Mouse (Mus musculus) ovary, postnatal 14 days (tissue): Measurements from ENCODE around the gene T2.
"Not testable (repeated sequence)": the region's sequence is repeated elsewhere in the genome, so short reads cannot be mapped to it uniquely, and the experiment has no call there.

Experiments
- DNase-seq: peaks from one replicate; pipeline ENCODE4 v3.0.0; 2022; ENCODE audit warnings: low spot score

Gene T2

DNA sequence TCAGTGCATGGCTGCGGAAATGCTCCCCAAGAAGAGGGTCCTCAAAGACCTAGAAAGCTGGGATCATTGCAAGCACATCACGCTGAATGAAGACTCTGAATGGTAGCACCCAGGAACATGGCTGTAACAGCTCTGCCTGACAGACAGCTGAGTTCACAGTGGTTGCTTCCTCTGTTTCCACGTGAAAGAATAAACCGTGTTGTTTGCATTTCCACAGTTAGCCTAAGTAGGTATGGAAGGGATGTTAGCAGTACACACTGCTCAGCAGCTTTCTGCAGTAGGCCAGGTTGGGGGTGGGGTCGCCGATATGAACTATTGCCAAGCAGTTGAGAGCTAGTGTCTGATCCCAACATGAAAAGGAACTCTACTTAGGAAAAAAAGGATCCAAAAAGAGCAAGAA lies at the start of gene T2:
TSS of gene T2 (plus strand) at position 301 of the 400 bp plus-strand sequence.
- DNase-seq, result no peak

DNA sequence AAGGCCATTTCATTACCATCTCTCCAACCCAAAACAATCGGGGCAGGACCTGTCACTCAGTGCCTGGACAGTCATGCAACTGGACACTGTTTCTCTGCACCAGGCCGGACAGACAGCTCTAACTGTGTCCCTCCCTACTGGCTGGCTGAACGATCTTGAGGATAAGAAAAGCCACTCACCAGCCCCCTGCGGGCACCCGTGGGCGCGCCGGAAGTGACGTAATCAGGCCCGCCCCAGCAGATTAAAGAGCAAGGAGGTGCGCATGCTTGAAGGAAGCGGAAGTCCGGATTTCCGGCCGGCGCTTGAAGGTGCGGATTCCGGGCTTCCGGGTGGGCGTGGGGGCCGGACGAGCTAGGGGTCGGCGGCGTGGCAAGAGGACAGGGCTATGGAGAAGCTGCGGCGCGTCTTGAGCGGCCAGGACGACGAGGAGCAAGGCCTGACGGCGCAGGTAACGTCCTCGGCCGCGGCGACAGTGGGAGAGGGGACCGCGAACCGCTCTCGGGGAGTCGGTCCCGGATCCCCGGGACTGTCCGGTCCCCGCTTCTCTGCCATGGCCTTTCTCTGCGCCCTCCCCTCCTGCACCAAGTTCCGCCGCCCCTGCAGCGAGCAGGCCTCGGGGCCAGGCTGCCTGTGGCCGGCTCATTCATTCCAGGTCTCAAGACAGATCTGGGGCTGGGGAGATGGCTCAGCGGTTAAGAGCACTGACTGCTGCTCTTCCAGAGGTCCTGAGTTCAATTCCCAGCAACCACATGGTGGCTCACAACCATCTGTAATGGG lies 44.8 kb upstream of the T2 start, which contains the start of gene Sft2d1:
TSS of gene Sft2d1 (plus strand) at position 265 of the 777 bp plus-strand sequence.
- peak; percentile 91 for DNase-seq

DNA sequence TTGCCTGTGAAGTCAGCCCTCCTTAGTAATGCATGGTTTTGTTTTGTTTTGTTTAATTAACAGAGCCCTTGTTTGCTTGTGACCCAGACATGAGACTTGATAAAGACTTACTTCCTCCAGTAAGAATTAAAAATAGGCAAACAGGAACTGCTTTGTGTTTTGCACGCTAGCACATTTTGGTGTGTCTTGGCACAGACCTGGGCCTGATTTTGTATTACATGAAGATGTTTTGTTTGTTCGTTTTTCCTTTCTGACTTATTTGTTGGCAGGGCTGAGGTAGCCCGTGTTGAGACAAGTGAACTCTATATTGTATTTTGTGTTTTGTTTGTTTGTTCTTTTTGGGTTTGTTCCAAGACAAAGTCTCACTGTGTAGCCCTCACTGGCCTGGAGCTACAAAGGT lies 44.0 kb upstream of the T2 start:
- DNase-seq, result no peak

DNA sequence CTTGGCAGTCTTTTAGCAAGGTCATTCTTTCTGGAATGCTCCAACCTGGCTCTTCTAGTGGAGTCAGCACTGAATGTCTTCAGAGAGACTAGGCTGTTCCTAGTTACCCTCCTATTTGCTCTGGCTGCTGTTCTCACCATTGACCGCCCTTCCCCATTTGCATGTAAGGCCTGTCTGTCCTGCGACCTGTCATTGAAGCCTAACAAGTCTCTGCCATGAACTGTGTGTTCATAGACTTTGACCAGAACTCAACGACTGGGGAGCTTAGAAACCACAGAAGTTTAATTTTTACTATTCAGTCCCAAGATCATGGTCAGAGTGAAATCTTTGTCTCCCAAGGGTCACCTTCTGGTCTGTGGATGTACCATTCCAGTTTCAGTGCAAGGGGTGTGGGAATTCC lies 41.8 kb upstream of the T2 start:
- DNase-seq, result no peak

DNA sequence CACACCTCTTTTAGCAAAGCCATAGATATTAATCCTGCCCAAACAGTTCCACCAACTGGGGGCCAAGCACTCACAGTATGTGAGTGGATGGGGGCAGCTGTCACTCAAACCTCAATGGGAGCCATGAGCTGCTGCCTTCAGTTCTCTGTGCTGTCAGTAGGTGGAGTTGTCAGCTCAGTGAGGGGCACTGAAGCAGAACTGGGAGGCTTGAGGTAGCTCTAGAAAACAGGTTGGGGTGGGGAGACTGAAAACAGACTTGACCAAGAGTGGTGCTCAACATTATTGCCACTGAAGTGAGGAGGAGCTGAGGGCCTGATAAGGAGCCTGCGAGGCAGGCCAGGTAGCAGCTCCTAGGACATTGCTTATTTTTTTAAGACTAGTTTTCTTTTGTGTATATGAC lies 39.5 kb upstream of the T2 start:
- no peak for DNase-seq

DNA sequence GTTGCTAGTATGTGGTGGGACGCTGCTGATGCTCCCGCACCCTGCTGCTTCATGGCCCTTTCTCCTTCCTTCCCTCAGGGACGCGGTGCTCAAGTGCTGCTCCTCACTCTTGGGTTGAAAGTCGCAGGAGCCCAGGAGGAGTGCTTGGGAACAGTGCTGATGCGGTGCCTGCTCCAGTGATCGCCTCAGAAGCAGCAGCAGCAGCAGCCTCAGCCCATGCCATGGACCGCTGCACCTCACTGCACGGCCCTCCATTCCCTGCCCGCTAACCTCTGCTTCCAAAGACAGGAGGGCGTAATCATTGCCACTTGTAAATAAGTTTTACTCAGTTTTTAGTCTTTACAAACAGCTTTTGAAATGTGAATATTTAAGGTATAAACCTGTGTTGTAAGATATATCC lies 28.9 kb upstream of the T2 start:
- DNase-seq, result not testable (repeated sequence)

DNA sequence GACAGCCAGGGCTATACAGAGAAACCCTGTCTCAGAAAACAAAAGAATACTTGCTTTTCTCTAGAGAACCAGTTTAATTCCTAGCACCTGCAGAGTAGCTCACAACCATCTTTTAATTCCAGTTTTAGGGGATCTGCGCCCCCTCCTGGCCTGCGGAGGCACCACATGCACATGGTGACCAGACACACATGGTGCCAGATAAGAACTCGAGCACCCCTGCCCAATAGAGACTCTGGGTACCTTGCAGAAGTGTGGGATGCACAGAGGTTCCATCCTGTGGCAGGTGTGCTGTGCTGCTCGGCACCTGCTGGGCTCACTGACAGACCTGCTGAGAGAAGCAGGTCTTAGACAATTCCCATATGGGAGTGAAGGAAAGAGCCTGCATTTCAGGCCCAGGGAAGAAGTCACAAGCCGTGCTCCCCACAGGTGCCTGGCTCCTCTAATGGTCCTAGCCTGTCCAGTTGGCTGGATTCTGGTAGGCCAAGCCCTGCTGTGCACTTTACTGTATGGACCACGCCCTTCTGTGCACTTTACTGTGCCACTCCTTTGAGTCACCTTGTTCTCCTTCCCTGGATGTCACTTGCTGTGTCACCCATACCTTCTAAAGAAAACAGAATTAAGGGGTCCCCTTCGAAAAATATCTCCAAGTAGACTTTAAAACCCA lies 27.1 kb upstream of the T2 start:
- DNase-seq, result no peak

DNA sequence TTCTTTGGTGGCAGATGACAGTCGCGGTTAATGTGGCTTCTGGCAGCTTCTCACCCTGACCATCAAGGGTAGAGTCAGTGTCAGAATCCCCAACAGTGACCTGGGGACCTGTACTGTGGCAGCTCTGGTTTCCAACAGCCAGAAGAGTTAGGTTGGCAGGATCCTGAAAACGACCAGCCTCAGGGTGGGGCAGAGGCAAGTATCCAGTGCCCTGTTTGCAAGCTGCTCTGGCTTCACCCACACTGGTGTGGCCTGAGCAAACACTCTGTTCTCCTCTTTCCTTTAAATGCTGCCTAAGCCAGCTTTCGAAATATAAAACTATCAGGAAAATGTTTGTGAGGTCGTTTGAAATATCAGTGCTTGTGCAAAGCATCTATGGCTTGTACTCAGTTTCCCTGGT lies 25.2 kb upstream of the T2 start:
- DNase-seq, result no peak

DNA sequence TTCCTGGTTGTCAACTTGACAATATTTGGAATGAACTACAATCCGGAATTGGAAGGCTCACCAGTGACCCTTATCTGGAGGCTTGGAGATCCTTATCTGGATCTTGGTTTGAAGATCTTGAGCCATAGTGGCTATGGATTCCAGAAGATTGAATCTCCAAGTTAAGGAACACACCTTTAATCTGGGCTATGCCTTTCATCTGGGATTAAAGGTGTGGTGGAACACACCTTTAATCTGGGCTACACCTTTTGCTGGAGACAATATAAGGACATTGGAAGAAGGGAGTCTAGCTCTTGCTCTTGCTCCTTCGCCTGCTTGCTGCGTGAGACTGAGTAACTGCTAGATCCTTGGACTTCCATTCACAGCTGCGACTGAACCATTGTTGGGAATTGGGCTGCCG lies 18.6 kb upstream of the T2 start, which contains the start of gene Prr18:
TSS of gene Prr18 (plus strand) at position 301 of the 400 bp plus-strand sequence.
- DNase-seq, result not testable (repeated sequence)

DNA sequence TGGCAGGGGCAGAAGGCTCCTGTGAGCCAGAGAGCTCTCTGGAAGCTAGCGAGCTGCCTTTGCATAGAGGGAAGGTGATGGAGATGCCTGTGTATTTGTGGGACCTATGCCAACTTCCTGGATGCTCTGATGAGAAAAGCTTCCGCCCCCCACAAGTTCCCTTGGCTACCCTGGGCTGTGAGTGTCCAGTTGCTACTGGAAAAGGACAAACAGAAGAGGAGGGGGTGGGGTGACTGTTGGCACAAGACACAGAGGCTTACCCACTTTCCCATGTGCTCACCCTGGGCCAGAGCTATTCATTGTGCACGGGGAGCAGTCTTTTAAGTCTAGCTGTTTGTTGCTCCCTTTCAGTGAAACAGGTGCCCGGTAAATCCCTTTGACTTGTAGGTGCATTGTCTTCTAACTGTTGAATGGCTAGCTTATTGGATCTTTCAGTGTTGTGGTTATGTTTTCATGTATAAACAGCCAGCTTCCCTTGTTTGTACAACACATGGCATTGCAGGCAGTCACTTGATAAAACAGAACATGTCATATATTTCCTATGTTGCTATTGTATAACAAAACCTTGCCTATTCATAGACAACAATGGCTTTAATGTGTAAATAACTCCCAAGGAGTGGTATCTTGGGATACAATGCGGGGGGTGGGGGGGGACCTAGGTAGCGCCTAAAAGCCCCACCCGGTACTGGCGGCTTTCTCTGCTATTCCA lies 16.0 kb upstream of the T2 start:
- DNase-seq, result no peak

DNA sequence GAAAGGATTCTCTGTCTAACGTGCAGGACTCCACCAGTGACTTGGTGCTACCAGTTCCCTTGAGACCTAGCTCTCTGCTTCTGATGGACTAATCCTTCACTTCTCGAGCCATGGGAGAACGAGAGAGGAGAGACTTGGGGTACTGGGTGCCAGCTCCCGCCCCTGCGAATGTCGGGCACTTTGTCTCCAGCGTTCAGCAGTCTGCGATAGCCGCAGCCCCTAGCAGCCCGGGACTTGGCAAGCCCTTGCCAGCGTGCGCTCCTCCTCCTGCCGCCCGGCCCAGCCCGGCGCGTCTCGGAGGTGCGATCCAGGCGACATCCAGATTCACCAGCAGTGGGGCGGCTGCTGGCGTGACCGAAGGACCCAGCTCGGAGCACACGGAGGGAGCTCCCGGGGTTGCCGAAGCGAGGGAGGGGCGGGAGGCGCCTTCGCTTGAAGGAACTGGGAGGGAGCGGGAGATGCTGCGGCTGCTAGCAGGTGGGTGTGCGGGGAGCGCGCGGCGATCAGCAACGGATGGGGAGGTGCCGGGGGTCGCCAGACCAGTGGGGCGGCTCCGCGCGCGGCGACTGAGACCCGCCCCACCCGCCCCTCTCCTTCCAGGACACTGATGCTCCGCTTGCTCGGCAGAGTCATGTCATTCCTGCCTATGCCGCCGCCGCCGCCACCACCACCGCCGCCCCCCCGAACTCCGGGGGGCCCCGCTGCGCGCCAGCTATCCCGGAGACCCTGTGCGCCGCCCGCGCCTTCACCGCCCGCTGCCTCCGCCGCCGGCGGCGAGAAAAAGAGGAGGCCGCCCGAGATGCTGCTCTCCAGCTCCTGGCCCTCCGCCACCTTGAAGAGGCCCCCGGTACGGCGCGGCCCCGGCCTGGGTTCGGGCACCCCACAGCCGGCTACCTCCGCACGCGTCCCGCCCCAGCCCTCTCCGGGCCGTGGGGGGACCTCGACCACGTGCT lies 15.1 kb upstream of the T2 start:
- DNase-seq, result no peak

DNA sequence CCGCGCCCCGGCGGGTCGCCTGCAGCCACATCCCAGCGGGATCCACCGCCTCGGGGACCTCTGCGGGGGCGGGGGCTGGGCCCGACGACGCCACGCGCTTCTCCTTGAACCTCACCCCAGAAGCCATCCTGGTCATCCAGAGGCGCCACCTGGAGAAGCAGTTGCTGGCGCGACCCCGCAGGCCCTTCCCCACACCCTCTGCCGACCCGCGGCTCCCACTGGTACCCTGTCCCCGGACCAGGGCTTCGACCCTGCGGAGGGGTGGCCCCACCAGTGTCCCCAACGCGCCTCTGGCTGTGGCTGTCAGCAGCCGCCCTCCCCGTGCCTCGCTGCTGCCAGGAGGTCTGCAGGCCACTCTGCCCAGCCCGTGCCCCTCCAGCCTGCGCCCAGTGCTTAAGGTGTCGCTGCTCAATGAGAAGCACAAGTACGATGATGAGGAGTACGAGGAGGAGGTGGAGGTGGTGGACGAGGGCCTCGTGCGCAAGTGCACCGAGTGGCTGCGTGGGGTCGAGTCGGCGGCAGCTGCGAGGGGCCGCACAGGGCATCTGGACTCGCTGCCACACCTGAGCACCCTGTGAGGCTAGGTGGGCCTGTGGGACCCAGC lies 14.3 kb upstream of the T2 start:
- DNase-seq, result no peak

DNA sequence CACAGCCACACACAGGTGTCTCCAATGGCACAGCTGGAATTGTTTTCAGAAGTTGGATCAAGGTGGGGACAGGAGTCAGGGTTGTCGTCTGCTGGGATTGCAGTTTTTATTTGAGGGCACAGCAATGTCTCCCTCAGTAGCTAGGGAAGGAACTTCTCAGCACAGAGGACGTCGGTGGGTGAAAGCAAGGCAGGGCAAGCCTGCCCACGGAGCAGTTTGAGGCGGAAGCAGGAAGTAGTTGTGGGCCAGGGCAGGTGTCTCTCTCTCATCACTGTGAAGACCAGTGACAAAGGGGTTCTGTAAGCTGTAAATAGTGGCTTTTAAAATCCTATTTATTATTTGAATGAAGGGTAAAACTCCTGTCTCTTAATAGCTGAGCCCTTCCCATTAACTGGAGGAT lies 13.1 kb upstream of the T2 start:
- no peak for DNase-seq

DNA sequence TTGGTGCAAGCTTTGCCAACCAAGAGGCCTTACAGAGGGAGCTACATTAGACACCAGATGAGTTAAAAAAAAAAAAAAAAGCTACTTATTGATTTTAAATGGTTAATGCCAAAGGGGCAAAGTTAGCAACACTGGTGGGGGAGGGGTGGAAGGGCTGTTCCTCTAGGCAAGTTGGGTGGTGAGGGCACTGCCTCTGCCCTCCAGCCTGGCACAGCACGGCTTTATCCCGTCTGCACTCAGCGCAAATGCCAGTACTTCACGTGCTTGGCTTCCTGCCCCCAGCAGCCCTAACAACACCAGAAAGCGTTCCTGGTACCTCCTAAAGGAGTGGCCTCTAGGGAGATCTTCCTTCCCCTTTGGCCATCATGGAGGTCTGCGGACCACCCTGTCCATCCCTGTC lies 12.4 kb upstream of the T2 start:
- no peak for DNase-seq

DNA sequence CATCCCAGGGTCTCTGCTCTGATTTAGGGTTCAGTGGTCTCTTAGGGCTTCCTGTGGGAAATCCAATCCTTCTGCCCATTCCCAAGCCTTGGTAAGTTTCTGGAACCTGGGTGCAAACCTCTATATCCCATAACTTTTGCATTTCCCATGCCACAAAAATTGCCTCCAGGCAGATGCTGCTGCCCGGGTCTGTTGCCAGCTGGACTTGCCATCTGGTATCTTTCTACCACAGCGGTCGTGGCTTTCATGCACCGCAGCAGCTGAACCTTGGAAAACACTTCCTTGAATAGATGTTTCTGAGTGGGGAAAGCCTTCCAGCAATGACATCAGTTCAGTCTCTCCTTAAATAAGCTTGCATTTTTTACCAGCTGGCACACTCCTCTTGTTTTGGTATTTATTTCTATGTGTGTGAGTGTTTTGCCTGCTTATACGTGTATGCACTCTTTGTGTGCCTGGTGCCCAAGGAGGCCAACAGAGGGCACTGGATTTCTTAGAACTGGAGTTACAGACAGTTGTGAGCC lies 8.0 kb upstream of the T2 start:
- no peak for DNase-seq

DNA sequence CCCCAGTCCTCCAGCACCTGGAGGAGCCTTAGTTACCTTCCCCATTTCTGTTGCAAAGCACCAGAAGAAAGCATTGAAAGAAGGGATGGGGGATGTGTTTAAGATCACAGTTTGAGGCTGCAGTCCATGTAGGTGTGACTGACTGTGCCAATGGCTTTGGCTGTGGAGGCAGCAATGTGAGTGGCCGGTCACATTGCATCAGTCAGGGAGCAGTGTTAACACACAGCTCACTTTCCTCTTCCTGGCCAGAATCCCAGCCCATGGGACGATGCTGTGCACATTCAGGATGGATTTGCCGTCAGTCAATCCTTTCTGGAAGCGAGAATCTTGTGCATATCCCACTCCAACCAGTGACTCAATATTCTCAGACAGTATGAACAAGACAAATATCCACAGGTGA lies 6.9 kb upstream of the T2 start:
- DNase-seq, result no peak

DNA sequence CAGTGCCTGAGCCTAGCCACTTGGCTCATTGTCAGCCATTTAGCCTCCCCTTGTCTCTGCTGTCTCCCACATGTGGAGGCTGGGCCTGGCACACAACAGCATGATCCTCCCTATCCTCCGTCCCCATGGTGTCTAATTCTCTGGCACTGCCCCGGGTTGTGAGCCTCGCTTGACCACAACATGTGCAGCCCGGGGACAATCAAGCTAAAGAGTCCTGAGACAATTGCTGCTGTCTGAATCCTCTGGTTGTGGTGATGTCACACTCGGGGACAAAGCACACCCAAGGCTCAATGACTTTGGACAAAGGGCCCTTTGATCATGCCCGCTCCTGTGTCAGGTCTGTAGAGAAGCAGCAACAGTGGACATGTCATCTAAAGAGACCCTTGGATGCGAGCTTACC lies 4.7 kb upstream of the T2 start:
- no peak for DNase-seq

DNA sequence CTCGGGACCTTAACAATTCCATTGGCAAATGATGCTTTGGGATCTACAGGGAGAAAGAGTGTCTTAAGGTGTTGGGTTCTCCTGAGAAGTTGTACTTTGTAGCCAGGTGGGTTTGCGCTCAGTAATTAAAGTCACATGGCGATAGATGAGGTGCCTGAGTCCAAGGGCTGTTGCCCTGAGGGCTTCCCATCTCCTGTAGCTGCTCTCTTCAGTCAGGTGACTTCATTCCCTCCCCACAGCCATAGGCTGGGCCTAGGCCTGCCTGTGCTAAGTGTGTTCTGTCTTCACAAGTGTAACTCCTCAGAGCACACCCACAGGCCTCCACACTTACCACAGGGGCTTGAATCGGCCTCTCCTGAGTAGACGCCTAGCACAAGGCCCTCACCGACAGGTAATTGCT lies 1.7 kb downstream of the T2 start:
- DNase-seq, result no peak

DNA sequence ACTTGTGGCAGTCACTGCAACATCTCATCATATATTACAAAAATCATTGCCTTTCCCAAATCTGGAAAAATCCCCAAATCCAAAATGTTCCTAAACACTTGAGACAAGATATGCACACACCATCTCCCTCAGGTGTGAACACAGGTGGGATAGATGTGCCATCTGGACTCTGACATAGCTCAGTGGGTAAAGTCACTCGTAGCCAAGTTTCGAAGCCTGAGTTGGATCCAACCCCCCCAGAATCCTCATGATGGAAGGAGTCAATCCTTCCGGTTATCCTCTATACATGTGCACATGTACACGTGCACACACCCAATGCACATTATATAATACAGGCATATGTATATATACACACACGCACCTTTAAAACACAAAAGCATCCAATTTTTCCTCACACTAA lies 5.1 kb downstream of the T2 start:
- no peak for DNase-seq

DNA sequence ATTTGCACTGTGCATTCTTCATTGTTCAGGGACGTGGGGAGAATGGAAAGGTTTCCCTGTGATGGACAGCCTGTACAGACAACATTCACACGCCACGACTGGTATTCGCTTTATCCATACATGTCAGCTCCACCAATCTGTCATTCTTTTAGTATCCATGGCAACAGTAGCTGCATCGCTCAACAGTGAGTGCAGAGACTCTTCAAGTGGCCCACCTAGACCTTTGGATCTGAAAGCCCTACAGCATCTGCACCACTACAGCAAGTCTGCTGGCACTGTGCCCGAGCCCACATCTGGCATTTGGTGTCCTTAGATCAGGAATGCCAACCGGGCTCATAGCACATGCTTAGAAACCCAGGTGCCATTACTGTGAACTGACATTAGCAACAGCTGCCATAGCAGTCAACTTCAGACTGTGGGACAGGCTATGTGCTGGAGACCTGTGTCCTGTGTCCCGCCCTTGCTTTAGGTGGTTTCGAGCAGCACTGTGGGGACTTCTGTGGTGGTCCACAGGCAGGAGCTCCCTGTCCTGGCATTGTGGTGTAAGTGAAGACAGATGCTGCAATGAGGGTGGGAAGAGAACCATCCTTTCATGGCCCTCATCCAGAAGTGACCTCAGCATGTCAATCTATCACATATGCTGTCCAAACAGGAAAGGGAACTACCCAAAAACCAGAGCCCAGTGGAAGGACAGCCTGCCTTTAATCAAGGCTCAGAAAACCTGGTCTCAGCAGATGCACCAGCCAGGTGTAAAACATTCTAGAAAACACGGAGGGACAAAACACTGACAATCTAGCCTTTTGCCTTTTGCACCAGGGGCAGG lies 5.7 kb downstream of the T2 start:
- DNase-seq, result no peak
